ENCODE assay signal across 9 mouse cellular contexts in genomic region chr15:78833582-78833981, GRCm38 (mm10). TPM values are rescaled to one million over a fixed set of nuclear protein-coding genes. Genes with fewer than 3 reads are reported as not detected.
DNase-seq lines count a peak whose midpoint lies in the region; ATAC-seq lines count a peak whose summit lies in the region.
"Had no signal": no experiment of that assay in that cellular context is flagged by ENCODE, and none has a peak within 500 bp of the region (broad histone marks: within the 10 kb centered on the region; RNA-seq: fewer than 3 reads in every experiment).

No protein-coding gene starts in this region.

- no peak overlapping the region for H3K4me3 ChIP-seq in embryonic facial prominence, embryonic 10.5 days

- peak overlapping the region; percentile 88 for H3K27ac ChIP-seq in embryonic facial prominence, embryonic 10.5 days (replicated peaks)

- H3K4me1 ChIP-seq in embryonic facial prominence, embryonic 10.5 days, result peaks cover 61% of the 10 kb centered on the region

- ATAC-seq in megakaryocyte-erythroid progenitor cell, adult 5-6 weeks (replicated peaks; ENCODE audit: low FRiP score, low TSS enrichment, poor library complexity, severe bottlenecking), result peak; percentile 33; the same call in 1 of the 2 replicates
- ATAC-seq in frontal cortex, adult (ENCODE audit: low TSS enrichment), result no peak

- H3K9me3 ChIP-seq in embryonic facial prominence, embryonic 10.5 days, result peaks cover 5% of the 10 kb centered on the region; the same call in 1 of the 2 replicates

- DNase-seq in kidney, adult 18-20 months, result peak; percentile 18
- no peak for DNase-seq in kidney, postnatal 14 days
- DNase-seq in embryonic facial prominence, embryonic 10.5 days (ENCODE audit: low spot score), result no peak
- peak; percentile 48 for DNase-seq in induced T-regulatory cell, adult 2 months (ENCODE audit: low read depth)
- DNase-seq in layer of hippocampus, adult 11-12 months (ENCODE audit: low spot score), result no peak
- DNase-seq in cerebellum, adult 11 months, result no peak

- peaks cover 3% of the 10 kb centered on the region for H3K27me3 ChIP-seq in embryonic facial prominence, embryonic 10.5 days (replicated peaks; ENCODE audit: low read depth, poor library complexity, severe bottlenecking)
- H3K27me3 ChIP-seq: Patski had no signal

- 87% methylated on average over 3 of the region's 3 CpGs for WGBS in embryonic facial prominence, embryonic 10.5 days

- H3K36me3 ChIP-seq in embryonic facial prominence, embryonic 10.5 days (replicated peaks), result no peaks in the 10 kb centered on the region

RNA-seq across cellular contexts. Expression of gene Cdc42ep1, which starts 8.8 kb away (rescaled TPM):
- polyA plus RNA-seq in embryonic facial prominence, embryonic 10.5 days (2016; fragmentation: Nextera tagmentation; extraction: Ambion mirVana), result 19.9 and 20.8 TPM in 2 replicates
- 0.77 TPM in 1 of 2 replicates, not detected in the other for total RNA-seq in megakaryocyte-erythroid progenitor cell, adult 5-6 weeks (2014; fragmentation: Nextera tagmentation)
- total RNA-seq in megakaryocyte-erythroid progenitor cell, adult 5-6 weeks (2017), result not detected in 2 replicates

RNA-seq across cellular contexts. Expression of gene Lgals2, which starts 21.7 kb away (rescaled TPM):
- polyA plus RNA-seq in embryonic facial prominence, embryonic 10.5 days (2016; fragmentation: Nextera tagmentation; extraction: Ambion mirVana), result not detected in 2 replicates
- total RNA-seq in megakaryocyte-erythroid progenitor cell, adult 5-6 weeks (2014; fragmentation: Nextera tagmentation), result not detected in 2 replicates
- not detected in 2 replicates for total RNA-seq in megakaryocyte-erythroid progenitor cell, adult 5-6 weeks (2017)

RNA-seq across cellular contexts. Expression of gene Card10, which starts 30.7 kb away (rescaled TPM):
- 3.3 and 4.3 TPM in 2 replicates for polyA plus RNA-seq in embryonic facial prominence, embryonic 10.5 days (2016; fragmentation: Nextera tagmentation; extraction: Ambion mirVana)
- 0.42 TPM in 1 of 2 replicates, not detected in the other for total RNA-seq in megakaryocyte-erythroid progenitor cell, adult 5-6 weeks (2014; fragmentation: Nextera tagmentation)
- total RNA-seq in megakaryocyte-erythroid progenitor cell, adult 5-6 weeks (2017), result not detected in 2 replicates

RNA-seq across cellular contexts. Expression of gene Gga1, which starts 43.4 kb away (rescaled TPM):
- 52.0 and 53.5 TPM in 2 replicates for polyA plus RNA-seq in embryonic facial prominence, embryonic 10.5 days (2016; fragmentation: Nextera tagmentation; extraction: Ambion mirVana)
- total RNA-seq in megakaryocyte-erythroid progenitor cell, adult 5-6 weeks (2014; fragmentation: Nextera tagmentation), result 30.0 and 47.6 TPM in 2 replicates
- total RNA-seq in megakaryocyte-erythroid progenitor cell, adult 5-6 weeks (2017), result 7.8 and 10.9 TPM in 2 replicates

Comparison
In these comparisons a context has a peak if more than half of its experiments do, and no peak if none do; other contexts are left out.
1. DNase-seq: peak in kidney, adult 18-20 months (single experiment) and induced T-regulatory cell, adult 2 months (single experiment); none in kidney, postnatal 14 days (single experiment), embryonic facial prominence, embryonic 10.5 days (single experiment), layer of hippocampus, adult 11-12 months (single experiment) and cerebellum, adult 11 months (single experiment).